Mouse (Mus musculus) limb, embryonic 12.5 days (tissue): ENCODE measurements around the gene Ppdpf. TPM values are rescaled to one million over a fixed set of nuclear protein-coding genes. Genes with fewer than 3 reads are reported as not detected.

Experiments
- ATAC-seq: fragments of 200-750 bp; cut with Nextera tagmentation; 2 replicates; pipeline ENCODE4 v1.8.0; 2017; ENCODE audit warnings: low read depth, moderate TSS enrichment; ENCODE audit not compliant: insufficient number of reproducible peaks, insufficient read depth, low FRiP score, low TSS enrichment
- H3K27ac ChIP-seq: fragments of 300-500 bp; sonication (generic); 2 replicates; pipeline ENCODE4 v1.5.1; 2016; ENCODE audit warnings: mild to moderate bottlenecking, moderate library complexity
- H3K27me3 ChIP-seq: fragments of 300-500 bp; sonication (generic); 2 replicates; pipeline ENCODE4 v1.6.1; 2016; ENCODE audit warnings: mild to moderate bottlenecking, moderate library complexity
- H3K36me3 ChIP-seq: fragments of 300-500 bp; sonication (generic); 2 replicates; pipeline ENCODE4 v1.6.1; 2016; ENCODE audit warnings: mild to moderate bottlenecking, moderate library complexity
- H3K4me1 ChIP-seq: fragments of 300-500 bp; sonication (generic); replicated peaks from 2 replicates; pipeline ENCODE4 v1.6.1; 2016
- H3K4me2 ChIP-seq: fragments of 300-500 bp; sonication (generic); 2 replicates; pipeline ENCODE4 v1.6.1; 2016; ENCODE audit warnings: mild to moderate bottlenecking, moderate library complexity
- H3K4me3 ChIP-seq: fragments of 300-500 bp; sonication (generic); replicated peaks from 2 replicates; pipeline ENCODE4 v1.5.1; 2016; ENCODE audit warnings: mild to moderate bottlenecking
- H3K9ac ChIP-seq: fragments of 300-500 bp; sonication (generic); replicated peaks from 2 replicates; pipeline ENCODE4 v1.6.1; 2016; ENCODE audit warnings: mild to moderate bottlenecking, moderate library complexity
- H3K9me3 ChIP-seq: fragments of 300-500 bp; sonication (generic); 2 replicates; pipeline ENCODE4 v1.6.1; 2016; ENCODE audit warnings: mild to moderate bottlenecking, moderate library complexity
- WGBS: fragments of 180-500 bp; shearing (Covaris S2); methylation state at CpG from one replicate; pipeline ENCODE4 v1.1.7; 2016; 5-methylcytosine and 5-hydroxymethylcytosine counted together
- polyA plus RNA-seq: library from polyadenylated mRNA; unstranded; fragments of >200 nt; fragmentation: Nextera tagmentation; extraction: Ambion mirVana; gene quantifications from 2 replicates; pipeline ENCODE4 v1.2.1, GENCODE M21; 2016

Gene Ppdpf
- polyA plus RNA-seq, 1 experiment from 2014 or later = 433 TPM

DNA sequence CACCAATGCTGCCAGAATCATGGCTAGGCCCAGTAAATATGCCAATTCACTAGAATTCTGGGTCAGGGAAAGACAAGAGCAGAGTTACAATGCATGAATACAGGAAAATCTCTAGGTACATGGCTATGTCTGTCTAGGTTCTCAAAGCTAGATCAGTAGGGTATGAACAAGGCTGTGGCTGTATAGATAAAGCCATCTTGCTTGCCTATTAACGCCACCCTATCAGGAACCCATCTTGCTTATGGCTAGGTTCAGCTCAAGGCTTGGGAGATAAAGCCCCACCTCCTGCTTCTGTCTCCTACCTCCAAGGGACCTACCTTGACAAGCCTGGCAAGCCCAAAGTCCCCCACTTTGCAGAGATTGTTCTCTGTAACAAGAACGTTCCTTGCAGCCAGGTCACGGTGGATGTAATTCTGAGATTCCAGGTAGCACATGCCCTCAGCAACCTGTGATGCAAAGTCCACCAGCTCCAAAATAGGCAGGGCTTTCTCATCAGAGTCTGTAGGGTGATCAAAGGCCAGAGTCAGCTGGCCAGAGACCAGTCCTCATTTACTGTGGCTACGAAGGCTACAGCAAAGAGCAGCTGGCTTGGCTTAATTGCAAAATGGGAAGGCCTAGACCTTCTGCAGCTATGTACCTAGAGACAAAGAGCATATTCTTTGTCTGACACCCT is 9.7 kb downstream of the Ppdpf start:
- Histone ChIP-seq H3K4me2 (no peak overlapping the region), H3K36me3 (no peaks in the 10 kb centered on the region), H3K9me3 (no peaks in the 10 kb centered on the region), H3K4me1 (no peaks in the 10 kb centered on the region), H3K27ac (no peak overlapping the region), H3K27me3 (no peaks in the 10 kb centered on the region), H3K4me3 (no peak overlapping the region), H3K9ac (no peak overlapping the region)
- ATAC-seq = no peak
- 87% methylated on average over 4 of the region's 4 CpGs for WGBS

- Histone ChIP-seq H3K27me3 (no peaks in the 10 kb centered on the region), H3K36me3 (no peaks in the 10 kb centered on the region), H3K9me3 (no peaks in the 10 kb centered on the region), H3K4me1 (no peaks in the 10 kb centered on the region), H3K4me3 (no peak overlapping the region), H3K4me2 (no peak overlapping the region), H3K27ac (no peak overlapping the region), H3K9ac (no peak overlapping the region)
- no peak for ATAC-seq
- WGBS = 68% methylated on average over 3 of the region's 3 CpGs
These were observed 14.6 kb downstream of the Ppdpf start for GRCm38 (mm10) chr2:181201606-181202005.

DNA sequence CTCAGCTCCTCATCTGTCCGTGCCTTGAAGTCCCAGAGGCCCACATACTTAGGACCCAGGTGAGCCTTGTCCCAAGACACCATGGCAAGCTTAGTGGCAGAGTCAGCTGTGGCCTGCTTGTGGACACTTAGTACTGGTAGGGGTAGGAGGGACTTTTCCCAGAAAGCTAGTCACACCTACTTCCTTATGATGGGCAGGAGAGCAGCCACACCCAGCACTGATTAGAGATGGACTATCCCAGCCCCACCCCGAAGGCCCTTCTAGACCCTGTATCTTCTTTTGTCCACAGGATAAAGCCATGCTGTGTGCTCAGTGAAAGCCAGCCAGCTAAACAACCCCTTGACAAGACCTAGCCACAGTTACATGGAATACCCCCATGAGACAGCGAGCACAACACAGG is 15.4 kb downstream of the Ppdpf start, which contains the start of gene Ptk6:
TSS of gene Ptk6 (minus strand) at position 368 of the 400 bp plus-strand sequence.
- no peak within 1 kb of the TSS for H3K27ac ChIP-seq
- H3K4me3 ChIP-seq = no peak within 1 kb of the TSS
- H3K4me2 ChIP-seq = no peak within 1 kb of the TSS
- H3K27me3 ChIP-seq = no peaks in the 10 kb centered on the region
- H3K36me3 ChIP-seq = no peaks in the 10 kb centered on the region
- WGBS = 87% methylated on average over 3 of the region's 3 CpGs
- no peaks in the 10 kb centered on the region for H3K9me3 ChIP-seq
- no peak within 1 kb of the TSS for H3K9ac ChIP-seq
- ATAC-seq = no peak
- no peaks in the 10 kb centered on the region for H3K4me1 ChIP-seq

DNA sequence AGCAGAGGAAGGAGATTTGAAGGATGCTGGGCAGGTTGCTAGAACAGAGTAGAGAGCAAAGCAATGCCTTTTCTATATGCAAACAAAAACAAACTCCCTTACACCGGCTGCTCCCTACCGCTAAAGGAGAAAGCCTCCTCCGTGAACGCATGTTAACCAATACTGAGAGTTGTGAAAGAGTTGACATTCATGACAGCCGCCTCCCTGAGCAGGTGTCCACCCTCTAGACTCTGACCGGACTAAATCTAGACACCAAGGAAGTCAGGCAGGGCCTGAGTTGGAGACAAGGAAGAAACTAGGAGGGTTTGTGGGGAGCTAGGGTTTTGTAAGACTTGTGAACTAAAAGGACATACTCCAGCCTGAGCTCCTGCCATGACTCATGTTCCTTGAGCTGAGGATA is 15.8 kb downstream of the Ppdpf start:
- Histone ChIP-seq H3K4me1 (no peaks in the 10 kb centered on the region), H3K27me3 (no peaks in the 10 kb centered on the region), H3K9ac (no peak overlapping the region), H3K9me3 (no peaks in the 10 kb centered on the region), H3K4me3 (no peak overlapping the region), H3K36me3 (no peaks in the 10 kb centered on the region), H3K27ac (no peak overlapping the region), H3K4me2 (no peak overlapping the region)
- 85% methylated on average over 6 of the region's 6 CpGs for WGBS
- no peak for ATAC-seq

DNA sequence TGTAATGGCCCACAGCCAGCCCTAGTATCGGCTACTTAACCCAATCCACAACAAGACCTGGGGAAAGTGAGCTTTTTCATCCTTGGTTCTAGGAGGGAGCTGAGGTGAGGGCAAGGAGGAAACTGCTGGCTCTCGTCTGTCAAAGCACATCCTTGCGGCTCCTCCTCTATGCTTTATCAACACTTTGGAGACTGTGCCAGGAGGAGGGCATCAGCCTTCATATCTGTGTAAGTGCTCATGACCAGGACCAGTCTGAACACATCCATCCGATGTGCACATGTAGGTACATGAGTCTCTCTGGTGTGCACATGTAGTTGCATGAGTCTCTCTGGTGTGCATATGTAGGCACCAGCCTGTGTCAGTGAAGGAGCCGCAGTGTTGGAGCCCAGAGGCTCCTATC is 18.6 kb downstream of the Ppdpf start:
- Histone ChIP-seq H3K27ac (no peak overlapping the region), H3K9me3 (no peaks in the 10 kb centered on the region), H3K9ac (no peak overlapping the region), H3K36me3 (no peaks in the 10 kb centered on the region), H3K27me3 (0 out of 2 replicates have a peak, but pooled peaks cover 5% of the 10 kb centered on the region), H3K4me3 (no peak overlapping the region), H3K4me1 (no peaks in the 10 kb centered on the region), H3K4me2 (no peak overlapping the region)
- ATAC-seq = 0 out of 2 replicates have a peak, but pooled peaks have one; percentile 42
- WGBS = 84% methylated on average over 5 of the region's 5 CpGs

DNA sequence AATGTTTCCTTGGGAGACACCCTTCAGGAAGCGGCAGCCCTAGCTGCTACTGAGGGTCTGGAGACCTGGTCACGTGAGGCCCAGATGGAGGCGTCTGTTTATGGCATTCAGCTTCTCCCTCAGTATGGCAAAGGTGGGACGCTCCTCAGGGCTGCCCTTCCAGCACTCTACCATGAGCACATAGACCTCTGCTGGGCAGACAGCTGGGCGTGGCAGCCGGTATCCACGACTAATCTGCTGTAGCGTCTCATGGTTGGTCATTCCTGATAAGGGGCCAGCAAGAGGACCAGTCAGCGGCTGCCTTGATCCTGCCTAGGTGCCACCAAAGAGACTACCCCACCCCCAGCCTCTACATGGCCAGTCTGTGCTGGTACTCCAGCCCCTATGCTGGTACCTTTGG is 19.1 kb downstream of the Ppdpf start:
- no peak overlapping the region for H3K27ac ChIP-seq
- H3K4me1 ChIP-seq = no peaks in the 10 kb centered on the region
- no peaks in the 10 kb centered on the region for H3K9me3 ChIP-seq
- no peak overlapping the region for H3K4me2 ChIP-seq
- H3K27me3 ChIP-seq = peaks cover 8% of the 10 kb centered on the region
- no peak for ATAC-seq
- H3K9ac ChIP-seq = no peak overlapping the region
- no peak overlapping the region for H3K4me3 ChIP-seq
- 76% methylated on average over 9 of the region's 9 CpGs for WGBS
- no peaks in the 10 kb centered on the region for H3K36me3 ChIP-seq

DNA sequence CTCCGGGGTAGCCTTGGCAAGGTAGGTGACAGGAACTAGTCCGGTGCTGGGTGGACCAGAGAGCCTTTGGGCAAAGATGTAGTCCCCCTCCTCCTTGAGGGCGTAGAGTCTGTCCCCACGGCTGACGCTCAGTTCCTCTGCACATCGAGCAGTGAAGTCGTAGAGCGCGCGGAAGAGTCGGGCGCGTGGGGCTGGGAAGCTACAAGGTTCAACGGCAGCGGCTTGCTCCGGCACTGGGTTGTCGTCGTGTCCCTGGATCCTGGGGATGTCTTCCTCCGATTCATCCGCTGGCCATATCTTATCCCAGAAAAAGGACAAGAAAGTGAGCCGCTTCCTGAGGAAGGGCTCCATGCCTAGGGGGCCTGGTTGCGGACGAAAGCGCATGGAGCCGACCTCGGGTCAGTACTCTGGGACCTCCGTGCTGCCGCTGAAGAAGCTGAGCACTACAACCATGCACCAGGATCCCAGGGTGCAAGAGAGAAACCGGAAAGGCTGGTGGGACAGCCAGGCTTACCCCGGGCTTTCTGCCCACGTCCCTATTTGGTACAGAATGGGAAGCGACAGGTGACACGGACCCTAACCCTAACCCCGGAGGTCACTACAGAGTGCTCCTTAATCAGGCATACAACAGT is 25.5 kb downstream of the Ppdpf start:
- ATAC-seq = peak; percentile 24; the same call in 1 of the 2 replicates
- WGBS = 3% methylated on average over 34 of the region's 34 CpGs
- Histone ChIP-seq H3K27me3 (peaks cover 43% of the 10 kb centered on the region), H3K4me1 (peaks cover 17% of the 10 kb centered on the region), H3K4me2 (peak overlapping the region; percentile 63), H3K9ac (peak overlapping the region; percentile 45), H3K9me3 (no peaks in the 10 kb centered on the region), H3K27ac (no peak overlapping the region), H3K36me3 (no peaks in the 10 kb centered on the region), H3K4me3 (peak overlapping the region; percentile 36)

- ATAC-seq = peak; percentile 76
- Histone ChIP-seq H3K4me3 (peak within 1 kb of the TSS; percentile 36), H3K4me2 (peak within 1 kb of the TSS; percentile 63), H3K36me3 (no peaks in the 10 kb centered on the region), H3K27ac (no peak within 1 kb of the TSS), H3K9me3 (no peaks in the 10 kb centered on the region), H3K9ac (peak within 1 kb of the TSS; percentile 45), H3K4me1 (peaks cover 17% of the 10 kb centered on the region), H3K27me3 (peaks cover 43% of the 10 kb centered on the region)
- WGBS = under 1% methylated on average over 17 of the region's 17 CpGs
These were observed 26.0 kb downstream of the Ppdpf start, which contains the start of gene Srms for GRCm38 (mm10) chr2:181213021-181213445. Gene Srms (minus strand): TSS chr2:181213185.

- Histone ChIP-seq H3K4me1 (peaks cover 38% of the 10 kb centered on the region), H3K4me3 (no peak overlapping the region), H3K27ac (no peak overlapping the region), H3K36me3 (no peaks in the 10 kb centered on the region), H3K9me3 (no peaks in the 10 kb centered on the region), H3K9ac (no peak overlapping the region), H3K4me2 (no peak overlapping the region), H3K27me3 (peaks cover 36% of the 10 kb centered on the region)
- 87% methylated on average over 6 of the region's 6 CpGs for WGBS
- ATAC-seq = no peak
These were observed 29.0 kb downstream of the Ppdpf start for GRCm38 (mm10) chr2:181216037-181216436.

- ATAC-seq = no peak
- H3K36me3 ChIP-seq = no peaks in the 10 kb centered on the region
- H3K9me3 ChIP-seq = no peaks in the 10 kb centered on the region
- 41% methylated on average over 5 of the region's 5 CpGs for WGBS
- peaks cover 6% of the 10 kb centered on the region for H3K27me3 ChIP-seq
- H3K4me3 ChIP-seq = no peak overlapping the region
- H3K9ac ChIP-seq = no peak overlapping the region
- peak overlapping the region; percentile 62 for H3K4me2 ChIP-seq
- peaks cover 21% of the 10 kb centered on the region for H3K4me1 ChIP-seq
- peak overlapping the region; percentile 89 for H3K27ac ChIP-seq
These were observed 31.9 kb downstream of the Ppdpf start for GRCm38 (mm10) chr2:181218881-181219485.

- Histone ChIP-seq H3K27me3 (no peaks in the 10 kb centered on the region), H3K9ac (peak within 1 kb of the TSS; percentile 31), H3K4me2 (peak within 1 kb of the TSS; percentile 62), H3K36me3 (no peaks in the 10 kb centered on the region), H3K4me3 (peak within 1 kb of the TSS; percentile 33), H3K9me3 (no peaks in the 10 kb centered on the region), H3K27ac (peak within 1 kb of the TSS; percentile 89), H3K4me1 (peaks cover 21% of the 10 kb centered on the region)
- WGBS = 1% methylated on average over 25 of the region's 25 CpGs
- ATAC-seq = peak; percentile 97
These were observed 32.6 kb downstream of the Ppdpf start, which contains the start of gene Fndc11 for GRCm38 (mm10) chr2:181219538-181220216. Gene Fndc11 (plus strand): TSS chr2:181220013.
